Mouse (Mus musculus) frontal cortex, postnatal 36 days (tissue): ENCODE results near the gene AC124502.3.

Source experiments
- DNase-seq, 2 experiments: peaks; one replicate each; pipeline ENCODE4 v3.0.0; 2022; ENCODE audit warnings: low spot score in 2 of 2

Gene AC124502.3

GRCm38 (mm10) chr19:5083961-5084833 is 45.5 kb downstream of the AC124502.3 start:
- DNase-seq: no peak

GRCm38 (mm10) chr19:5084834-5085144 is 46.1 kb downstream of the AC124502.3 start:
- no peak for DNase-seq

GRCm38 (mm10) chr19:5085145-5085863 is 46.6 kb downstream of the AC124502.3 start, which contains the start of gene Tmem151a:
Gene Tmem151a (minus strand): TSS chr19:5085531.
- DNase-seq: peak in 1 of 2 experiments; percentile 65

- peak in 1 of 2 experiments; percentile 3 for DNase-seq
Observed at GRCm38 (mm10) chr19:5086533-5086932, 47.8 kb downstream of the AC124502.3 start.

- peak; percentile 92 to 98 for DNase-seq
Observed at GRCm38 (mm10) chr19:5087884-5088728, 49.4 kb downstream of the AC124502.3 start, which contains the start of gene Yif1a. Gene Yif1a (plus strand): TSS chr19:5088538.

GRCm38 (mm10) chr19:5089324-5089723 is 50.6 kb downstream of the AC124502.3 start:
- DNase-seq: no peak

- no peak for DNase-seq
Observed at GRCm38 (mm10) chr19:5092083-5092482, 53.4 kb downstream of the AC124502.3 start.

- no peak for DNase-seq
Observed at GRCm38 (mm10) chr19:5093481-5094242, 55.0 kb downstream of the AC124502.3 start.

GRCm38 (mm10) chr19:5094243-5094632 is 55.5 kb downstream of the AC124502.3 start:
- DNase-seq: peak; percentile 97 to 98

GRCm38 (mm10) chr19:5094746-5095417 is 56.2 kb downstream of the AC124502.3 start:
- peak in 1 of 2 experiments; percentile 45 for DNase-seq

- DNase-seq: no peak
Observed at GRCm38 (mm10) chr19:5095887-5096474, 57.3 kb downstream of the AC124502.3 start.

- no peak for DNase-seq
Observed at GRCm38 (mm10) chr19:5097521-5098362, 59.1 kb downstream of the AC124502.3 start.

- peak in 1 of 2 experiments; percentile 74 for DNase-seq
Observed at GRCm38 (mm10) chr19:5098363-5099143, 59.9 kb downstream of the AC124502.3 start, which contains the start of gene Cnih2. Gene Cnih2 (minus strand): TSS chr19:5098521.
